Mouse (Mus musculus): ENCODE measurements around the gene Senp7.

GRCm38 (mm10) chr16:56212740-56213139, 164.6 kb downstream of the Senp7 start:
- TF ChIP-seq GATA1 (IDR thresholded peaks at IDR 0.05; ENCODE audit: borderline replicate concordance, low read length) (no peak), FLI1 (IDR thresholded peaks at IDR 0.05; ENCODE audit: low read length) (no peak)

Data from megakaryocyte, embryonic 14.5 days (primary cell).